Mouse (Mus musculus) erythroblast, embryonic 14.5 days (primary cell): ENCODE measurements around the gene Adam11. TPM values are rescaled to one million over a fixed set of nuclear protein-coding genes. Genes with fewer than 3 reads are reported as not detected.

Experiments
- H3K27me3 ChIP-seq: 2 replicates; pipeline ENCODE4 v1.6.1; 2012; ENCODE audit warnings: inconsistent platforms; ENCODE audit not compliant: control insufficient read depth
- H3K36me3 ChIP-seq: 2 replicates; pipeline ENCODE4 v1.6.1; 2012; ENCODE audit warnings: mild to moderate bottlenecking, inconsistent platforms; ENCODE audit not compliant: control insufficient read depth
- H3K4me1 ChIP-seq: 2 replicates; pipeline ENCODE4 v1.6.1; 2012; ENCODE audit warnings: inconsistent platforms; ENCODE audit not compliant: control insufficient read depth
- H3K4me3 ChIP-seq: replicated peaks from 2 replicates; pipeline ENCODE3; 2012; ENCODE audit warnings: moderate library complexity, mild to moderate bottlenecking, inconsistent platforms
- H3K9me3 ChIP-seq: 2 replicates; pipeline ENCODE4 v1.6.1; 2012; ENCODE audit warnings: low read length, inconsistent platforms, mixed read lengths; ENCODE audit not compliant: control insufficient read depth
- GATA1 ChIP-seq: IDR thresholded peaks from 2 replicates; pipeline ENCODE4 v1.6.1; 2012; ENCODE audit warnings: low read length, inconsistent platforms, mixed read lengths
- TAL1 ChIP-seq: IDR thresholded peaks from 3 replicates; pipeline ENCODE4 v1.6.1; 2012; ENCODE audit warnings: low read length, inconsistent platforms, mixed read lengths
- polyA plus RNA-seq: library from polyadenylated mRNA; stranded (reverse); fragments of >175 nt; gene quantifications from 2 replicates; pipeline ENCODE4 v1.2.3, GENCODE M21; 2012

Gene Adam11
- polyA plus RNA-seq, 1 experiment: 0.01 TPM

DNA sequence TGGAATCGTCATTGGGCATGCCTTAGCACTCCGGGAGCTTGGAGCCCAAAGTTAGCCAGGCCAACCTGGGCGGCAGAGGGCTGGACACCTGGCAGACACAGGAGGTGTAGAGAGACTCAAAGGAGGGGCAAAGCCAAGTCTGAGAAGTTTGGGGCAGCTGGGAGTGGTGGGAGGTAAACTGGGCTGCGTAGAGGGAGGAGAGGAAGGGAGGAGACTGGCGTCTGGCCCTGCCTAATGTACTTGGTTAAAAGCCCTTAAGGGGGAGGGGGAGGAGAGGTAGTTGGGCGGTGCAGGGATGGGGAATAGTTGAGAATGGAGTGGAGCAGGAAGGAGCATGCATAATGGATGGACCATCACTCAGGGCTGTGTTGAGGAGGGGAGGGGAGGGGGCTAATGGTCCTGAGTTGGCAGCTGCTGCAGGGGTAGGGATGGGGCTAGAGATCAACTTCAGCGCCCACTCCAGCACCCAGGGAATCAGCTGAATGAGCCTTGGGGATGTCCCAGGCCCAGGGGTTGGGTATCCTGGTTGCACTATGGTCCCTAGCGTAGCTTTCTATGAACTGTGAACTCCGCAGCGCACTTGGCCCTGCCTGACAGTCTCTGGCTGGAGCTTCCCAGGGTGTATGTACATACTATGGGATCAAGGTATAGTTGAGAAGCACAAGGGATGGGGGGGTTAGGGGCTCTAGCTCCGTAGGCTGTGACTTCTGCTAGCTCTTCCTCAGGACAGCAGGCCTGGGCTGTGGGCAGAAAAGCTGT lies 1.9 kb downstream of the Adam11 start:
- no peaks in the 10 kb centered on the region for H3K4me1 ChIP-seq
- H3K4me3 ChIP-seq: no peak overlapping the region
- no peaks in the 10 kb centered on the region for H3K9me3 ChIP-seq
- peaks cover 47% of the 10 kb centered on the region for H3K27me3 ChIP-seq
- TF ChIP-seq TAL1 (no peak), GATA1 (no peak)
- no peaks in the 10 kb centered on the region for H3K36me3 ChIP-seq

DNA sequence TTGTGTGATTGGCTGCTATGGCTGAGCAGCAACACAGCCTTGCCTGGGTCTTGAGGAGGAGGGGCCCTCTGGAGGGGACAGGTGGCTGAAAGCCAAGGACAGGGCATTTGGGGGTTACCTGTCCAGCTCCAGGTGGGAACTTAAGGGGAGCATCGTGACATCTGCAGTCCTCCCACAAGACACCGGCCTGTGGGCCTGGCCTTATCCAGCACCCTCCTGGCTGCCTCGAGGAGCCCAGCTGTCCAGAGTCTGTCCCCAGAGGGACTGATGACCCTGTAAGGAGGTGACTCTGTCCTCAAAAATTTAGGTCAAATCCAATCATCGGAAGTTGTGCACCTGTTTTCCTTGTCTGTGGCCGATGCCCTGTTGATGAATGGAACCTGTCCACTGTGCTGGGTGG lies 4.2 kb downstream of the Adam11 start:
- no peaks in the 10 kb centered on the region for H3K36me3 ChIP-seq
- peaks cover 36% of the 10 kb centered on the region for H3K27me3 ChIP-seq
- H3K9me3 ChIP-seq: no peaks in the 10 kb centered on the region
- TF ChIP-seq GATA1: no peak
- no peak for TF ChIP-seq TAL1
- no peak overlapping the region for H3K4me3 ChIP-seq
- no peaks in the 10 kb centered on the region for H3K4me1 ChIP-seq

DNA sequence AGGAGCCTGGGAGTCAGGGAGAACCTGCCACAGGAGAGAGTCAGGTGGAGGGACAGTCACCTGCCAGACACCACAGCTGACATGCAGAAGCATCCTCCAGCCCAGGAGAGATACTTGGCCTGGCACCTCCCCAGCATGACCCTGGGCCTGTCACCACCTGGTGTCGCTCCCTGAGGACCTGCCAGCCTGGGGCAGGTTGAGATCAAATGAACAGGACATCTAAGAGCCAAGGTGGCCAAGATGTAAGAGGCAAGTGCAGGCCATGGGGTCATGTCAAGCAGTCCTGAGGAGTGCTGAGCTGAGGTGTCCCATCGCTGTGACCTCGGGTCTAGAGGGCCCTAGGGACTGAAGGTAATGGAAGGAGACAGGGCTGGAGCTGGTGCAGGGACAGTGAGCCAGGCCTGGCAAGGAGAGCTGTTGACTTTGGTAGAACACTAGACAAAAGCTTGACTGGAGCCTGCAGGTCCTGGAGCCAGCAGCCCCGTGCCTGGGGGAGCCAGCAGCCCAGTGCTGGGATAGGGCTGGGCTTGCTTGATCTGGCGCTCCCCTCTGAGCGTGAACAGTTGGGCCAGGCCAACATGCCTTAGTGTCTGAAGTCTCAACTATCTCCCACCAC lies 5.9 kb downstream of the Adam11 start:
- no peak overlapping the region for H3K4me3 ChIP-seq
- no peaks in the 10 kb centered on the region for H3K9me3 ChIP-seq
- H3K27me3 ChIP-seq: peaks cover 18% of the 10 kb centered on the region
- no peaks in the 10 kb centered on the region for H3K4me1 ChIP-seq
- H3K36me3 ChIP-seq: no peaks in the 10 kb centered on the region
- TF ChIP-seq TAL1 (no peak), GATA1 (no peak)

DNA sequence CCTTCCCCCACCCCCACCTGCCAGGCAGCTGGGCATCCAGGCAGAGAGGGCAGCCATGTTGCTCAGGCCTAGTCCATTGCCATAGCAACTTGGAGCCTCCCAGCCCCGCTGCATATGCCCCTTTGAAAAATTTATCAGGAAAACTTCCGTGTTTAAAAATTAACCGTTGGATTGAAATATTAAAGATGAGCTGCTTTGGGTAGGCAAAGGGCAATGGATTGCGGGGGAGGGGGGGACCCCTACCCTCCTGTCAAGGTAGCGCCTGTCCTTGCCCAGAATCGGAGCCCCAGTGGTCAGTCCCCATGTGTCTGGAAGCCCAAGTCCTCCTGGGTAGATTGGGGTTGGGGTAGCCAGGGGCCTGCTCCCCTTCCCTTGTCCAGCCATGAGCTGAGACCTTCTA lies 7.9 kb downstream of the Adam11 start:
- H3K27me3 ChIP-seq: peaks cover 11% of the 10 kb centered on the region
- no peak overlapping the region for H3K4me3 ChIP-seq
- H3K9me3 ChIP-seq: no peaks in the 10 kb centered on the region
- H3K36me3 ChIP-seq: no peaks in the 10 kb centered on the region
- TF ChIP-seq TAL1 (no peak), GATA1 (no peak)
- H3K4me1 ChIP-seq: peaks cover 4% of the 10 kb centered on the region

DNA sequence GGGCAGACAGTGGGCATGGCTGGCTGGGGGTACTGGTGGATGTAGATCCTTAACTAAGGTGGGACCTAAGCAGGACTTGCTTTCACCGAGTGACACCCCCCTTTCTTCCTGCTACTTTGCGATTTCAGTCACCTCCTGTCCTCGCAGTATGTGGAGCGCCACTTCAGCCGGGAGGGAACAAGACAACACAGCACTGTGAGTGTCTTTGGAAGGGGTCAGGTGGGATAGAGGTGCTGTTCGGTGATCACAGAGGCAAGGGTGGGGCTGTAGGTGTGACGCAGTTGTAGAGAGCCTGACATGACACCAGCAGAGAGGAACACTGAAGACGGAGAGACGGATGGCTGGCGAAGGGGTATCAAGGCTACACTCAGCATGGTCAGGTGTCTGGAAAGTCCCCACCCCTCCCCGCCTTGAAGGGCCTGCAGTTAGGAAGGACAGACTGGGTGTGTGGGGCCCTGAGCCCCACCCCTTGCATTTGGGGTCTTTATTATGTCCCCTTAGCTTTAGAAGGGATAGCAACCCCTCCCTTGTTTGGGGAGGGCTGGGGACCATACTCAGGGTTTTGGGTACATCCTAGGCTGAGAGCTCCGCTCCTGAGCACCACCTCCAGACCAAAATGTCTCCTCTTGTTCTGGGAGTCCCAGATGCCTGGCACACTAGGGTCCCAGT lies 8.9 kb downstream of the Adam11 start:
- no peak overlapping the region for H3K4me3 ChIP-seq
- peaks cover 12% of the 10 kb centered on the region for H3K4me1 ChIP-seq
- no peaks in the 10 kb centered on the region for H3K36me3 ChIP-seq
- no peak for TF ChIP-seq GATA1
- TF ChIP-seq TAL1: no peak
- peaks cover 21% of the 10 kb centered on the region for H3K27me3 ChIP-seq
- H3K9me3 ChIP-seq: no peaks in the 10 kb centered on the region

DNA sequence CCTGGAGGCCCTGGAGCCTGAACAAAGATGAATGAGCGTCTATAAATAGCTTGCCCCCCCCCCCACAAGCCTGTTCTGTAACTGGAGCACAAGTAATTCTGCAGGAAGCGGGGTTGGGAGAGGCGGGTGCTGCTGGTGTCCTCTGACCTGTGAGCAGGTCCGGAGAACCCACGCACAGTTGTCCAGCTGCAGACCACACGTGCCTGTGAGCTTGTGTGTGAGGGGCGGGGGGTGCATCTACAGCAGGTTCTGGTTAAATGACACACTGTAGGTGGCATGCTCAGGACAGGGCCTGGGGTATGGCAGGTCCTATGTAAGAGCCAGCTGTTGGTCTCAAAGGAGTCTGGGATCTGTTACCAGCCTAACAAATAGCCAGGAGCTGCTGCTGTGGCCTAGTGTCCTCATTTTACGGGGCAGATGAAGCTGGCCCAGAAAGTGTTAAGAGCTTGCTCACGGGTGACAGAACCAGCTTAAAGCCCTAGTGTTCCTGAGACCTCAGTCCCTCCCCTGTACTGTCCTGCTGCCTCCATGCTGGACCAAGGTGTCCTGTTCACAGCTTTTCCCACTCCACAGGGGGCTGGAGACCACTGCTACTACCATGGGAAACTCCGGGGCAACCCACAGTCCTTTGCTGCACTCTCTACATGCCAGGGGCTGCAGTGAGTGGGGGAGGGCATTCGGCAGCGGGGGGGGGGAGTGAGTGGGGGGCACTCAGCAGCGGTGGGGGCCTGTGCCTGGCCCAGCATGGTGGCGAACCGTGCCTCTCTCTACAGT lies 9.6 kb downstream of the Adam11 start:
- no peak for TF ChIP-seq TAL1
- no peak for TF ChIP-seq GATA1
- H3K27me3 ChIP-seq: peaks cover 26% of the 10 kb centered on the region
- H3K36me3 ChIP-seq: no peaks in the 10 kb centered on the region
- peaks cover 12% of the 10 kb centered on the region for H3K4me1 ChIP-seq
- no peak overlapping the region for H3K4me3 ChIP-seq
- no peaks in the 10 kb centered on the region for H3K9me3 ChIP-seq

DNA sequence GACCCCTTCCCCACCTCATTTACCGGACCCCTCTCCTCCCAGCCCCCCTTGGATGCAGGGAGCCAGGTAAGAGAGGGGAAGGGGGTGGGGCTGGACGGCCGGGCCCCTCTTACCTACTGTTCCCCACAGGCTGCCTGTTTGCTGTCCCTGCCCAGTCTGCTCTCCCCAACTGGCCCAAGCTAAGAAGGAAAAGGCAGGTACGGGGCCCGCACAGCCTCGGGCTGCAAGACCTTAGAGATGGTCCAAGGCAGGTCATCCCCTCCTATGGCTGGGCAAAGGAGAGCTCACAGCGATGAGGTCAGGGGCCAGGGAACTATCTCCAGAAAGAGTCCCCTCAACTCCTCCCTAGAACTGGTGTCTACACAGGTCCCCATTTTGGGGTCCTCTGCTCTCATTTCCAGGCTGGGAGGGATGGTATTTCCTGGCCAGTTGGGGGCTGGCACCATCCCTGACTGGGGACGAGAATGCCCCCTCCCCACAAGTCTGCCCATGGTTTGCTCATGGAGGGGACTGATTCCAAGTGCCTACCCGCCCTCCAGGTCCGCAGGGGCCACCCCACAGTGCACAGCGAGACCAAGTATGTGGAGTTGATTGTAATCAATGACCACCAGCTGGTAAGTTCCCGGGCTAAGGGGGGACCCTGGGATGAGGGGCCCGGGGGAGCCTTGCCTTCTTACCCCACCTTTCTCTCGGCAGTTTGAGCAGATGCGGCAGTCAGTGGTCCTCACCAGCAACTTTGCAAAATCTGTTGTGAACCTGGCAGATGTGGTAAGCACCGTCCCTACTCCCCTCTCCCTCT lies 10.9 kb downstream of the Adam11 start:
- no peak overlapping the region for H3K4me3 ChIP-seq
- H3K36me3 ChIP-seq: no peaks in the 10 kb centered on the region
- H3K9me3 ChIP-seq: no peaks in the 10 kb centered on the region
- no peak for TF ChIP-seq GATA1
- no peak for TF ChIP-seq TAL1
- peaks cover 12% of the 10 kb centered on the region for H3K4me1 ChIP-seq
- peaks cover 31% of the 10 kb centered on the region for H3K27me3 ChIP-seq
